Mouse (Mus musculus): ENCODE data around the gene Arhgap28. TPM values are rescaled to one million over a fixed set of nuclear protein-coding genes. Genes with fewer than 3 reads are reported as not detected.

Gene Arhgap28
- total and polyA plus RNA-seq, 2 experiments from 2014 or later = 3.6 to 8.6 TPM

DNA sequence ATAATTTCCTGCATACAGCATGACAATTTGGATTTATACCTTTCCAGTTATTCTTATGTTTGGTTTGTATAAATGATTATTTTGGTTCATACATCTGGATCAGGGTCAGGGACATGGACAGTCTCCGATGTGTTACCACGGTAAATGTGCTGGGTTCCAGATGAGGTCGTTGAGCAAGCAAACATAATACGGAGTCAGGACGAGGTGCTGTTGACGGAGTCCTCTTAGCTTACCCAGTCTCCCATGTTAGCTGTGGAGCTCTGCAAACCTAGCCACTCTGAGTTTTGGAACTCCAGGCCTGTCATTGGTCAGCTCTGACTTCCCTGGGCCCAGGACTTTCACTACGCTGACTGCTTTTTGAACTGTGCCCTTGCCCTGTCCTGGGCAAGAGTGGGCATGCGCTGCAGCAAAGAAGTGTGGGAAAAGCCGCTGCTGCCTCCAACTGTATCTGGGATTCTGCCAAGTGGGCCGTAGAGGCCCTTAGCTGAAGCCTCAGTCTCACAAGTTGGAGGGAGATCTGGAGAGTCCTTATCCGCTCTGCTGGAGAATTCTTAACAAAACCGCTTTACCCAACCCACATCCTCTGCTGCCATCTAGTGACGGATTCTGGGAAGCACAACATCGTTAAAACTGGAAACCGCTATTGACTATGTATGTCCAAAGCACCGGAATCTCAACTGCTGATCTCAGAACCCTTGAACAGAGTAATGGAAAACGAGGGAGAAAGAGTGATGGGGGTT, 166.4 kb downstream of the Arhgap28 start:
- H3K27ac ChIP-seq (ENCODE audit: low read depth, low read length) = no peak overlapping the region
- ATAC-seq = peak; percentile 83
- no peaks in the 10 kb centered on the region for H3K36me3 ChIP-seq (ENCODE audit: insufficient read depth)
- 49% methylated on average over 17 of the region's 17 CpGs for WGBS
- H3K4me2 ChIP-seq (ENCODE audit: low read depth) = no peak overlapping the region
- H3K9ac ChIP-seq = no peak overlapping the region
- no peaks in the 10 kb centered on the region; the same call in 1 of the 2 replicates for H3K27me3 ChIP-seq (ENCODE audit: insufficient read depth, low read length)
- H3K4me3 ChIP-seq (ENCODE audit: low read depth, low read length) = no peak overlapping the region
- peak; percentile 91 for TF ChIP-seq CTCF (IDR thresholded peaks at IDR 0.05; ENCODE audit: low read depth)
- no peaks in the 10 kb centered on the region for H3K9me3 ChIP-seq (ENCODE audit: low read length)
- peak; percentile 93 for DNase-seq
- H3K4me1 ChIP-seq (ENCODE audit: insufficient read depth) = no peaks in the 10 kb centered on the region

DNA sequence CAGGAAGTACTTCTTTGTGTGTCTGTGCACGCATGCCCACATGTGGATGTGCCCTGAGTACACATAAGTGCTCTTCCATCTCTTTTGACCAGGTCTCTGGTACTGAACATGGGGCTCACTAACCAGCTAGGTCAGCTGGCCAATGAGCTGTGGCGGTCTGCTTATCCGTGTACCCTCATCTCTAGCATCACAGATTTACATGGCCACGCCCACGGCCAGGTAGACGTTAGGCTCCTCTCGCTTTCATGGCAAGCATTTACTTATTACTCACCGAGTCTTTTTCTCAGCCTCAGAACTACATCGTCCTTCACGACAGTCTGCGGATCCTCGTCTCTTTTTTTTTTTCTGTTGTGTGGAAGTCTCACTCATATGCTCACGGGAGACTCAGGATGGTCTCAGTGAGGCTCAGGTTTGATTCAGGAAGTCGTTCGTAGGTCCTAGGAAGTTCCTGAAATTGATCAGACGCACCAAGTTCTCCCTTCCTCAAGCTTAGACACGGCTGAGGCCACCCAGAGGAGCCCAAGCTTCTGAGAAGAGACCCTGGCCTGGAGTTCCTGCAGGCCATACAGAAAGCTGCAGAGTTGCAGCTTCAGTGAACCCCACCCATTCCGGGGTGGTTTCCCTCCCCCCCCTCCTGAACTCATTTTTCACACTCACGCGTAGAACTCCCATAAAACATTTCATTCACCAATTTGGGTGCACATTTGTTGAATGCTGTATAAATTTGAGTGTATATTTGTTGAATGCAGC, 167.6 kb downstream of the Arhgap28 start:
- no peak overlapping the region for H3K27ac ChIP-seq (ENCODE audit: low read depth, low read length)
- ATAC-seq = no peak
- 95% methylated on average over 20 of the region's 20 CpGs for WGBS
- DNase-seq = no peak
- TF ChIP-seq CTCF (IDR thresholded peaks at IDR 0.05; ENCODE audit: low read depth) = no peak
- no peak overlapping the region for H3K4me3 ChIP-seq (ENCODE audit: low read depth, low read length)
- H3K27me3 ChIP-seq (ENCODE audit: insufficient read depth, low read length) = no peaks in the 10 kb centered on the region; the same call in 1 of the 2 replicates
- H3K9me3 ChIP-seq (ENCODE audit: low read length) = no peaks in the 10 kb centered on the region
- H3K4me1 ChIP-seq (ENCODE audit: insufficient read depth) = no peaks in the 10 kb centered on the region
- no peak overlapping the region for H3K4me2 ChIP-seq (ENCODE audit: low read depth)
- H3K36me3 ChIP-seq (ENCODE audit: insufficient read depth) = no peaks in the 10 kb centered on the region
- no peak overlapping the region for H3K9ac ChIP-seq

DNA sequence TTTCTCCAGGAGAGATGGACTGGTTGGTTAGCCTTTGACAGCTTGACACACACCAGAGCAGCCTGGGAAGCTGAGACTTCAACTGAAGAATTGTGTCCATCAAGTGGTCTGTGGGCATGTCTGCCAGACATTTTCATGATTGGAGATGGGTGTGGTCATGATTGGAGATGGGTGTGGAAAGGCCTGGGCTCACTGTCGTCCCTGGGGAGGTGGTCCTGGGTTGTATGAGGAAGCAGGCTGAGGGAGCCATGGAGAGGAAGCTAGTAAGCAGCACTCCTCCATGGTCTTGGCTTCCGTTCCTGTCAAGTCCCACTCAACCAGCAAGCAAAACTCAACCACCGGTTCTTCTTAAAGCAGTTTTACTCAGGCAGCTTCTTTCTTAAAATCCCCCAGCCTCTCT, 176.5 kb downstream of the Arhgap28 start:
- no peak overlapping the region for H3K4me3 ChIP-seq (ENCODE audit: low read depth, low read length)
- H3K27ac ChIP-seq (ENCODE audit: low read depth, low read length) = no peak overlapping the region
- 90% methylated on average over 3 of the region's 3 CpGs for WGBS
- ATAC-seq (no peak), DNase-seq (no peak)
- TF ChIP-seq CTCF (IDR thresholded peaks at IDR 0.05; ENCODE audit: low read depth) = no peak
- no peak overlapping the region for H3K9ac ChIP-seq
- no peak overlapping the region for H3K4me2 ChIP-seq (ENCODE audit: low read depth)
- H3K9me3 ChIP-seq (ENCODE audit: low read length) = 0 out of 2 replicates have a peak, but pooled peaks cover 7% of the 10 kb centered on the region
- no peaks in the 10 kb centered on the region for H3K4me1 ChIP-seq (ENCODE audit: insufficient read depth)
- H3K36me3 ChIP-seq (ENCODE audit: insufficient read depth) = no peaks in the 10 kb centered on the region
- H3K27me3 ChIP-seq (ENCODE audit: insufficient read depth, low read length) = no peaks in the 10 kb centered on the region

DNA sequence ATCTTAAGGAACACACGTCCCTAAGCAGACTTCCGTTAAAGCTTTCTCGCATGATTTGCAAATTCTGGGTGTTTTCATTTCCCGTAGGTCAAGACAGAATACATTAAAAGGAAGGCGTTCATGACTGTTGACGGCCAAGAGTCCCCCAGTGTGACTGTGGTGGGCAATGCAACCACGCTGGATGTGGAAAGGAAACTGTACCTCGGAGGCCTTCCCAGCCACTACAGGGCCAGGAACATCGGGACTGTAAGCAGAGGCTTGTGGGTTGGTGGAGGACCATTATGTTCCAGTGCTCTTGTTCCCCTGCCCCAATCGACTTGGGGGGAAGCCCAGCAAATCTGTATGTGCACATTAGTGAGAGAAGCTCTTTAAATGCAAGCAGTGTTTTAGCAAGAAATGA, 187.0 kb downstream of the Arhgap28 start:
- WGBS = 95% methylated on average over 10 of the region's 10 CpGs
- DNase-seq = no peak
- Histone ChIP-seq H3K36me3 (ENCODE audit: insufficient read depth) (0 out of 2 replicates have a peak, but pooled peaks cover 5% of the 10 kb centered on the region), H3K27me3 (ENCODE audit: insufficient read depth, low read length) (no peaks in the 10 kb centered on the region), H3K4me2 (ENCODE audit: low read depth) (no peak overlapping the region), H3K9ac (no peak overlapping the region), H3K27ac (ENCODE audit: low read depth, low read length) (no peak overlapping the region), H3K4me1 (ENCODE audit: insufficient read depth) (no peaks in the 10 kb centered on the region), H3K4me3 (ENCODE audit: low read depth, low read length) (no peak overlapping the region), H3K9me3 (ENCODE audit: low read length) (no peaks in the 10 kb centered on the region)
- TF ChIP-seq CTCF (IDR thresholded peaks at IDR 0.05; ENCODE audit: low read depth) = no peak
- no peak for ATAC-seq

DNA sequence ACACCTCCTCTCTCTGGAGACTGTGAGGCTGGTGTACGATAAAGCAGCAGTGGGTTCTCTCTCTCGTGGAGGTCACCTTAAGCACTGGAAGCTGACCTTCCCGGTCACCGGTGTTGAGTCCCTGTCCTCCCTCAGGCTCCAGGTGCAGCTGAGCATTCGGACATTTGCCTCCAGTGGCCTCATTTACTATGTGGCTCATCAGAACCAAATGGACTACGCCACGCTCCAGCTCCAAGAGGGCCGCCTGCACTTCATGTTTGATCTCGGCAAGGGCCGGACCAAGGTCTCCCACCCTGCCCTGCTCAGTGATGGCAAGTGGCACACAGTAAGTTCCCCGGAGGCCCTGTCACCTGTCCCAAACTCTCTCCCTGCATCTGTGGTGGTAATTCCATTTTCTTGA, 188.2 kb downstream of the Arhgap28 start:
- no peak for ATAC-seq
- Histone ChIP-seq H3K9ac (no peak overlapping the region), H3K4me2 (ENCODE audit: low read depth) (no peak overlapping the region), H3K9me3 (ENCODE audit: low read length) (no peaks in the 10 kb centered on the region), H3K4me1 (ENCODE audit: insufficient read depth) (no peaks in the 10 kb centered on the region), H3K4me3 (ENCODE audit: low read depth, low read length) (no peak overlapping the region), H3K36me3 (ENCODE audit: insufficient read depth) (0 out of 2 replicates have a peak, but pooled peaks cover 8% of the 10 kb centered on the region), H3K27me3 (ENCODE audit: insufficient read depth, low read length) (no peaks in the 10 kb centered on the region), H3K27ac (ENCODE audit: low read depth, low read length) (no peak overlapping the region)
- no peak for DNase-seq
- 97% methylated on average over 11 of the region's 11 CpGs for WGBS
- TF ChIP-seq CTCF (IDR thresholded peaks at IDR 0.05; ENCODE audit: low read depth) = no peak

DNA sequence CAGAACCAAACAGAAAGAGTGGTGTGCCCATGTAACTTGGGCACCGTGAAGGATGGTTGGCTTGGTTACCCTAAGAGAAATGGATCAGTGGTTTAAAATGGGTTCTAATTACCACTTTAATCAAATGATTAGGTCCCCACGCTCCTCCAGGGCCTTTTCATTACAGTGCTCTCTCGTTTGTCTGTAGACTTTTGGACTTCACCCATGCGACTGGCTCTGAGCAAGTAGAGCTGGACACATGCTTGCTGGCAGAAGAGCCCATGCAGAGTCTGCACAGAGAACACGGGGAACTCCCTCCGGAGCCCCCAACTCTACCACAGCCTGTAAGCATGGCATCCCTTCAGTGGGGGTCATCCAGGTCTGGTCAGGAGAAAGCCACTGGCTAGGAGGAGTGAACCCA, 190.3 kb downstream of the Arhgap28 start:
- 87% methylated on average over 6 of the region's 6 CpGs for WGBS
- H3K36me3 ChIP-seq (ENCODE audit: insufficient read depth) = 0 out of 2 replicates have a peak, but pooled peaks cover 13% of the 10 kb centered on the region
- H3K9me3 ChIP-seq (ENCODE audit: low read length) = no peaks in the 10 kb centered on the region
- no peak for DNase-seq
- no peak overlapping the region for H3K4me2 ChIP-seq (ENCODE audit: low read depth)
- no peak for TF ChIP-seq CTCF (IDR thresholded peaks at IDR 0.05; ENCODE audit: low read depth)
- no peak overlapping the region for H3K27ac ChIP-seq (ENCODE audit: low read depth, low read length)
- no peaks in the 10 kb centered on the region for H3K27me3 ChIP-seq (ENCODE audit: insufficient read depth, low read length)
- H3K9ac ChIP-seq = no peak overlapping the region
- H3K4me3 ChIP-seq (ENCODE audit: low read depth, low read length) = no peak overlapping the region
- H3K4me1 ChIP-seq (ENCODE audit: insufficient read depth) = no peaks in the 10 kb centered on the region
- no peak for ATAC-seq

DNA sequence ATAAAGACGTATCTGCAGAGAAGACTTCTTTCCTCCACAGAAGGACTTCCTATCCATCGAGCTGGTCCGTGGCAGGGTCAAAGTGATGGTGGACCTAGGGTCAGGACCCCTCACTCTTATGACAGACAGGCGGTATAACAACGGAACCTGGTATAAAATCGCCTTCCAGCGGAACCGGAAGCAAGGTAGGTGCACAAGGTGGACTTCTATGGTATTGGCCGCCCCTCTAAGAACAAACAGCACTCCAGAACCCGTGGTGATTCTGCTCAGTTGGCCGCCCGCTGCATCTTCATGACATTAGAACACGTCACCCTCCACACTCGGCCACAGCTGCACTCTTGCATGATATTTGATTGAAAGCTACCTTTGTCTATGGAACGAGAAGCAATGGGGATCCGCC, 194.7 kb downstream of the Arhgap28 start:
- Histone ChIP-seq H3K36me3 (ENCODE audit: insufficient read depth) (0 out of 2 replicates have a peak, but pooled peaks cover 8% of the 10 kb centered on the region), H3K9ac (no peak overlapping the region), H3K9me3 (ENCODE audit: low read length) (no peaks in the 10 kb centered on the region), H3K4me2 (ENCODE audit: low read depth) (no peak overlapping the region), H3K4me1 (ENCODE audit: insufficient read depth) (no peaks in the 10 kb centered on the region), H3K4me3 (ENCODE audit: low read depth, low read length) (no peak overlapping the region), H3K27ac (ENCODE audit: low read depth, low read length) (no peak overlapping the region), H3K27me3 (ENCODE audit: insufficient read depth, low read length) (no peaks in the 10 kb centered on the region)
- no peak for DNase-seq
- WGBS = 90% methylated on average over 16 of the region's 16 CpGs
- no peak for ATAC-seq
- TF ChIP-seq CTCF (IDR thresholded peaks at IDR 0.05; ENCODE audit: low read depth) = no peak

Measured in forebrain, postnatal 0 days (tissue).